Mouse (Mus musculus) layer of hippocampus, adult 11-12 months (tissue): Measurements from ENCODE around the gene Fam107a.

ENCODE experiments used
- DNase-seq: peaks from one replicate; pipeline ENCODE4 v3.0.0; 2022; ENCODE audit warnings: low spot score

Fam107a gene

DNA sequence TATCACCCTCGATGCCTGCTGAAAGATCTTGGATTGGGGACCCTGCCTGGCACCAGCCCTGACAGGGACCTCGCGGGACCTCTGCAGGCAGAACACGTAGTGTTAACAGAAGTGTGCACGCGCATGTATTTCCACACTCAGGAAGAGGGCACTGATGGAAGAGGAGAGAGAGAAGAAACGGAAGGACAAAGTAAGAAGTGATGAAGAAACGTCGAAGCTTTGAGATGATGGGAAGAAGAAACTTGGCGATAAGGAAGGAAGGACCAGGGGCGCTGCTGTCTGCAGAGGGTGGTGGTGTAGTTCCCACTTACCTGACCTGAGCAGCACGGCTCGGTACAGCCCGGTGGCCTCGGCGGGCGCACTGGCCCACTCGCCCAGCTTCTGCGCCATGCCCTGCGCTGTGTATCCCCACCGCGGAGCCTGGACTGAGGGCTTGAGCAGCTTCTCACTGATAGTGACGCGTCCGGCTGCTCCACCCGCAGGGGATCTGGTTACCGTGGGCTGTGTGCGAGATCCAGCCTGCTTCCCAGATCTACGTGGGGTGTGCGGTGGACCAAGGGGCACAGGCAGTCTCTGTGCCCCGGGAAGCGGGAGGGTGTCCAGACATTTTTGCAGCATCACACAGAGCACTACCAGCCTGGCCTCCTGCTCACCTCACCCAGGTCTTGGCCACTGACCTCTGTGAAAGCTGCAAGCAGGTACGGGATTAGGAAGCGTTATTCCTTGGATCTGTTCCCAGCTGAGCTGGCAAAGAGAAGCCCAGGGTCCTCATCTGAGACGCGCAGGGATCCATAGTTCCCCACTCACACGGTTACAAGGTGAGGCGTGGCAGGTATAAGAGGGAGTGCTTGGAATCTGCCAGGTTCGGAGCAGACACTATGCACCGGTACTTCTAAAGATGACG, at the start of gene Fam107a:
TSS of gene Fam107a (minus strand) at position 830 of the 904 bp plus-strand sequence.
- no peak for DNase-seq

DNA sequence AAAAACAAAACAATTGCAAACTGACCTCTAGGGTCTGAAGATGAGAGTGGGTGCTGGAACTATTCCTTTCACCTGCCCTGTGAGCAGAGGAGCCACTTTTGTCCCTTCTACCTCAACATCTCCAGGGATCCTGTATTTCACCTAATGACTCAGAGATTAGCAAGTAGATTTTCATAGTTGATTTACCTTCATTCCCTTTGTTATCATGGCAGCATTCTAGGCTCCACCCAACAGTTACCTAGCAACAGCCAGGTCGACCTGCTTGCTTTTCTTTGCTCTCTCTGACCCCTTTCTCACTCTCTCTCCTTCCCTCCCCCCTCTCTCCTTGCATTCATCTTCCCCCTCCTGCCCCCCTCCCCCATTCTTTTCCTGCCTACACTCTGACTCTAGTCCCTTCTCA, 49.3 kb upstream of the Fam107a start:
- no peak for DNase-seq

- DNase-seq = no peak
Measured at GRCm38 (mm10) chr14:8365833-8366232, 48.0 kb upstream of the Fam107a start.

GRCm38 (mm10) chr14:8356836-8357235, 39.0 kb upstream of the Fam107a start:
- DNase-seq = no peak

DNA sequence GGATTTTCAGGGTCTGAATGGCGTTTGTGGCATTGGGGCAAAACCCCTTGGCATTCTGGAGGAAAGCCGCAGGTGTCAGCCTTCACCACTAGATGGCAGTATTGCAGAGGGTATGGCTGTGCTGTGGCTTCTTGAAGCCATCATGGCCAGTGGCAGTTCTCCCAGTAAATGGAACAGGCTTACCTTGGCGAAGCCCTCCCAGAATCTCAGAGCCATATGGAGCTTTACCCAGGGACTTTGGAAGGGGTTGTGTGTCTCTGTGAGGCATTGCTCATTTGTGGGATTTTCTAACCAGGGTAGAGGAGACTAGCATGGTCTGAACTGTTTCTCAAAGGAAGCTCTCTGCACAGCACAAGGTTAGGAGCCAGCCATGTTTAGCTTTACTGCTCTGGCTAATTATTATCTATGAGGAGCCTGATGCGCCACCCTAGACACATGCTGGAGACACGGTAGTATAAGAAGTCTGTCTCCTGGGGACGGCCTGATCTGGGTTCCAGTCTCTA, 38.2 kb upstream of the Fam107a start:
- DNase-seq = peak; percentile 77

DNA sequence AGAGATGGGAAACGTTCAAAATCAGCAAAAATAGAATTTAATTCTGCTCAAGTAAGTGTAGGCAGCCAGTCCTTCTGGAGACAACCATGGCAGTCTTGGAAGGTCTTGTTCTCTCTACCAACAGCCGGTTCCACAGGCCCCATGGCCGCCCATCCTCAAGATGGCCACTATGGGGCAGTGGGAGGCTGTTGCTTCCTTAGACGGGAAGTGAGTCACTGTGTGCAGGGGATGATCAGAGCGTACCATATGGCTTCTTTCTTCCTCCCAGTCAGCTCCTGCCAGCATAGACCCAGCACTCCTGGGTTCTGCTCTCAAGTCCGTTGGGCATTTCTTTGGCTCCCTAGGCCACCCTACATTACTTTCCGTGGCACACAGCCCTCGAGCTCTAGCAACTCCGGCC, 31.1 kb upstream of the Fam107a start:
- no peak for DNase-seq

GRCm38 (mm10) chr14:8346255-8346997, 28.6 kb upstream of the Fam107a start:
- DNase-seq = peak; percentile 89

DNA sequence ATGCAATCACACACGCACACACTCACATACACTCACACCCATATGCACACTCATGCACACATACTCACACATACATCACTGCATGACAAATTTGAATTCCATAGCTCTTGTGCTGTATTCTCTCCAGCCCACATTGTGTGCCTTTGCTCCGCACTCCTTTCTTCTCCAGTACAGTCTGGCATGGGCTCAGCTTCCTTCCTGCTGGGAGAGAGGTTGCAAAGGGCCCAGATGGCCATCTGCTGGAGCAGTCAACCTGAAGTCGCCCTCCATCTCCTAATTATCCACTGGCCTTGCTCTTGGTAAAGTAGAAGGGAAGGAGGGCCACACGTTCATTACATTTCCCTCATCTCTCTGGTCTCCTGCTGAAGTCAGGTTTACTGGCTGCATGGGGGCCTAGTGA, 27.7 kb upstream of the Fam107a start:
- DNase-seq = no peak

DNA sequence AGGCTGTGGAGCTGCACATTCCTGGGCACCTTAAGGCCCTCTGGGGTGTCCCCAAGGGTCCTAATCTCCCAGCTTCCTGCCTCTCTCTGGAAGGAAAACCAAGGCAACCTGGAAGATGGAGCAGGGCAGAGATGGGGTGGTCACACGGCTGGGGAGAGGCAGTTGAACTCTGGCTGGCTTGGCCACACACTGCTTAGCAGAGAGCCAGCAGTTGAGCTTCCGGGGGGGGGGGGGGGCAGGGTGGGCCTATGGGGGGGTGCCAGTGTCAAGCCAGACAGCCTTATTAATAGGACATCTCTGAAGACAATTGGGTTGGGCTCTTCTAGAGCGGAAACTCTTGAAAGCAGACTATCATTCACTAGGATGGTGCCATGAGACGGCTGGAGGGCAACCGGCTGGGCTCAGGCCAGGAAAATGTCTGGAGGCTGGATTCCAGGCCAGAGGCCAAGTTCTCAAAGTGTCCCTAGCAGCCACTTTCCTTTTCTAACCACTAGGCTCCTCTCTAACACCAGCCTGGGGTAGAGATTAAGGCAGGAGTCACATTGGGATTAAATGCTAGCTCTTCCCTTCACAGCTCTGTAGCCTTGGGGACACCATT, 24.8 kb upstream of the Fam107a start:
- no peak for DNase-seq

- no peak for DNase-seq
Measured at GRCm38 (mm10) chr14:8340226-8340625, 22.4 kb upstream of the Fam107a start.

- DNase-seq = no peak
Measured at GRCm38 (mm10) chr14:8335947-8336346, 18.1 kb upstream of the Fam107a start.

GRCm38 (mm10) chr14:8334511-8334910, 16.7 kb upstream of the Fam107a start:
- no peak for DNase-seq

- no peak for DNase-seq
Measured at GRCm38 (mm10) chr14:8332314-8333252, 14.8 kb upstream of the Fam107a start.

DNA sequence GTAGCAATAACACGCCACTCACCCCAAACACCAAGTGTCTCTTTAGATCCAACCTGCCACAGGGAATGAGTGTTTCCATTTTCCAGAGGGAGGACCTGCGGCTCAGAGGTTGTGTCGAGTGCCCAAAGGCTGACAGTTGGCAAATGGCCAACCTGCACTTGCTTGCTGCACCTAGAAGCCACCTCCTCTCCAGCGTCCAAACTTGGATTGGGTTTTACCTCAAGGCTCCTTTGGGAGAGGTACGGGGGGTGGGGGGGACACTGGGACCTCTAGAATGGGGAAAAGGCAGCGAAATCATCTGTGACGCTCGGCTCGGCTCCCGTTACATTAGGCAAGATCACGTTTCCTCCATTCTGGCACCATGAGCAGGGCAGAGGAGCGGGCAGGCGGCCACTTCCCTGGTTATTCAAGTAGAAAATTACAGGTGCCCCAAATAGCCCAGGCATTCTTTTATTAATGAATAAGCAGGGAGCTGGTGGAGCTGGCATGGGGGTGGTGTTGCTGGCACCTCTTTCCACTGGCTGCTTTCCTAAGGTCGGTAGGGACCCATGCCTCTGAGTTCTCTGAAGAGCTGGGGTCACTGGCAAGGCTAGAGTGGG, 13.6 kb upstream of the Fam107a start:
- DNase-seq = no peak

DNA sequence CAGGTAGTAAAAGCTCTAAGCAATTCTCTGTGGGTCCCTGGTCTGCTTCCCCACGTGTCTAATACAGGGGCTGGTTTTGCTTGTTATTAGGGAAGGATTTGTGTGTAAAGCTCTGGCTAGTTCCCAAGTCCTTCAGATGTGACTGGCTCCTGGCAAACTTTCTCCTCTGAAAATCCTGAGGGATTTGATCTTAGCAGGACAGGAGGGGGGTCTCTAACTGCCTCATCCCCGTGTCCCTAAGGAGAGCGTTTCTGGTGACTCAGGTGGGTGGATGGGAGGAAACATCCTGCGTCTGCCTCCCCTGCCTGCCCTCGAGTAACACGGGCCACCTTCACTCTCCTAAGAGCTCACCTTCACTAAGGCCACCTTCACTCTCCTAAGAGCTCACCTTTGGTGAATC, 12.6 kb upstream of the Fam107a start:
- no peak for DNase-seq

DNA sequence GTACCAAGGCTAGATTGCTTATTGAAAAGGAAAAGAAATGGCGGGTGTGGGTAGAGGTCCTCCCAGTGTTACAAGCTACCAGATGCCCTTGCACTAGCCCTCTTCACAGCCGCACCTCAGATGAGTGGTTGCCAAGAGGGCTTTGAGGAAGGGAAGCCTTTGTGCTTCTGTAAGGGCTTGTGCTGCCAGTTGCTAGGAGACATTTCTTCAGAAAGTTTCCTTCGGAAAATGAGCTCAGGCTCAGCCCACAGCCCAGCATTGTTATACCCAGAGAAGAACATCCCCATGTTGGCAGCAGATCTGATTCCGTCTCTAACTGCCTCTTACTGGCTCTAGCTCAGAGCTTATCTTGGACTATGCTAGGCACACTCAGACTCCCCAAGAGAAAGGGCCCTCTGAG, 11.7 kb upstream of the Fam107a start:
- DNase-seq = no peak

- DNase-seq = no peak
Measured at GRCm38 (mm10) chr14:8327371-8327770, 9.5 kb upstream of the Fam107a start.

DNA sequence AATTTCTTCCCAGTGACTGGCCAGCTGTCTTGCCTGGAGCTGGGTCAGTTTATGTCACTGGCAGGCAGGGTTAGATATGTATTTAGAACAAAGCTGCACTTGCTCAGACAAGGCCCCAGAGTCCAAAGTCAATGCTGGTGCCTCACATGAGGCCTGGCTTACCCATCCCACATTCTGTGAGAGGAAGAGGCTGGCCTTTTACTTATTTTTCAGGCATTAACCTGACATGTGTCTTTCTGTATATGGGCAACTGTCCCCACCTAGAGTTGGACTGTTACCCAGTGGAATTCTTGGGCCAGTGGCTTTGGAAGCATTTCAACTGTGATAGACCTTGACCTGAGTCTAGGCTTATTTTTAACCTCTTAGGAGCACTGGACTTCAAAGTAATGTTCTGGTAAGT, 9.1 kb upstream of the Fam107a start:
- no peak for DNase-seq

GRCm38 (mm10) chr14:8325746-8326145, 7.9 kb upstream of the Fam107a start:
- DNase-seq = no peak

- DNase-seq = no peak
Measured at GRCm38 (mm10) chr14:8320528-8320927, 2.7 kb upstream of the Fam107a start.
